Mouse (Mus musculus) ovary, postnatal 10 days (tissue): ENCODE data around the gene Szt2.

Experiments used
- DNase-seq: peaks from one replicate; pipeline ENCODE4 v3.0.0; 2022; ENCODE audit warnings: low spot score

Gene Szt2

GRCm38 (mm10) chr4:118357504-118357903, 51.6 kb downstream of the Szt2 start:
- no peak for DNase-seq

GRCm38 (mm10) chr4:118356738-118357137, 52.3 kb downstream of the Szt2 start:
- DNase-seq, result no peak

DNA sequence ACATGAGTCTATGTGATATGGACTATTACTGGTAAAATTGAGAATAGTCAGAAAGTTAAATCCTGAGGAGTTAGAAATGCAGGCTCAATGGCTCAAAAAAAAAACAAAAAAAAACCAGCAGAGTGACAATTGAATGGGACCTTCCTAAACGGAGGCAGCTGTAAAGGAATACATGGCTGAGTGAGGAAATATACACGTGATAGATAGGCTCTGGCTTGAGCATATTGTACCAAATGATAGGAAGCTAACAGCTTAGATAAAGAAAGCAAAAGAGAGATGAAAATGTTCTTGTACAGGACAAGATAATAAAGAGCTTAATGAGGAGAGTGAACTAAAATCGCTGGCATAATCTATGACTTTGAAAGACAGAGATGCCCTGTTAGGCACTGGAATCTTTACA, 54.8 kb downstream of the Szt2 start:
- DNase-seq, result no peak

DNA sequence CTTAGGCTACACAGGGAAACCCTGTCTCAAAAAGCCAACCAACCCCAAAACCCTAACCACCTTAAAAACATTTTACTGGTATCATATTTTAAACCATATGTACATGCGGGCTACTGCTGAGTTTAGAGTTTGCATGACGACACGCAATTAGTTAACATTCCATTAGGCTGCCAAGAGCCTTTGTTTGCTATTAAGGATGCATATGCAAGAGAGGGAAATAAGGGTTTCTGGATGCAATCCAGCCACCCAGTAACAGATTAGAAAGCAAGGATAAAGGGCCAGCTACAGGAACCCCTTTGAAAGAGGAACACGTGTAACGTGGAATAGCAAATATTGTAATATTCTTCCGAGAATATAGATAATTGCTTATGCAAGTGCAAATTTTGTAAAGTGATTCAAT, 55.4 kb downstream of the Szt2 start:
- no peak for DNase-seq

- no peak for DNase-seq
These were observed 57.2 kb downstream of the Szt2 start for GRCm38 (mm10) chr4:118351828-118352227.

GRCm38 (mm10) chr4:118350864-118351263, 58.2 kb downstream of the Szt2 start:
- no peak for DNase-seq

GRCm38 (mm10) chr4:118347529-118348309, 61.4 kb downstream of the Szt2 start:
- DNase-seq, result no peak

- DNase-seq, result no peak
These were observed 67.6 kb downstream of the Szt2 start for GRCm38 (mm10) chr4:118341447-118341846.

DNA sequence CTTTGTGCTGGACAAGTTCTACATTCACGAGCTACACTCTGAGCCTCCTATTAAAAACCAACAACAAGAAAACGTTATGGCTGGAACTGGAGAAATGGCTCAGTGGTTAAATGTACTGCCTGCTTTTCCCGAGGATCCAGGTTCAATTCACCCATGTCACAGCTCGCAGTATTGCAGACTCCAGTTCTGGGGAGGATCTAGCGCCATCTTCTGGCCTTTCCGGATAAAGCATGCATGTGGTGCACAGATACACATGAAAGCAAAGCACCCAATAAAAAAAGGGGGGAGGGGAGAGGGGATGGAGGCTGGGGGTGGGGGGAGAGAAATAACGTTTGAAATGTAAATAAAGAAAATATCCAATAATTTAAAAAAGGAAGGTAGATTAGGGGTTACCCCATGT, 72.4 kb downstream of the Szt2 start:
- DNase-seq, result no peak

- DNase-seq, result no peak
These were observed 73.1 kb downstream of the Szt2 start for GRCm38 (mm10) chr4:118335991-118336390.

DNA sequence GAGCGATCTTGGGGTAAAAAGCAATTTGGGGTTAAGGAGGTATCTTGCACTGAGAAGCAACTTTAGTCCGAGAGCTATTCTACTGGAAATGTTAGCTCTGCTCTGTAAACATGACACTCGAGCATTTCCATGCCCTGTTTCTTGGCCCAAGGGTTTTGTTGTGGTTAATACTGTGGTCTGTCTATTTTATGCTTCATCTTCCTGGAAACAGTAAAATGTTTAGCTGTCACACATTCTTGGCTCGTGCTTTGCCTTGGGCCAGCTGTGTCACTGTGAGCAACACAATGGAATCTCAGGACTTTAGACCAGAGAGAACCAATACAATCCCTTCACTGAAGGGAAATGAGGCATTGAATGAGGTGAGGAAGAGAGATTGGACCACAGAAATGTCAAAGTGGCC, 77.3 kb downstream of the Szt2 start:
- DNase-seq, result no peak

GRCm38 (mm10) chr4:118326476-118326875, 82.6 kb downstream of the Szt2 start:
- peak; percentile 9 for DNase-seq

- no peak for DNase-seq
These were observed 88.4 kb downstream of the Szt2 start for GRCm38 (mm10) chr4:118320636-118321035.

DNA sequence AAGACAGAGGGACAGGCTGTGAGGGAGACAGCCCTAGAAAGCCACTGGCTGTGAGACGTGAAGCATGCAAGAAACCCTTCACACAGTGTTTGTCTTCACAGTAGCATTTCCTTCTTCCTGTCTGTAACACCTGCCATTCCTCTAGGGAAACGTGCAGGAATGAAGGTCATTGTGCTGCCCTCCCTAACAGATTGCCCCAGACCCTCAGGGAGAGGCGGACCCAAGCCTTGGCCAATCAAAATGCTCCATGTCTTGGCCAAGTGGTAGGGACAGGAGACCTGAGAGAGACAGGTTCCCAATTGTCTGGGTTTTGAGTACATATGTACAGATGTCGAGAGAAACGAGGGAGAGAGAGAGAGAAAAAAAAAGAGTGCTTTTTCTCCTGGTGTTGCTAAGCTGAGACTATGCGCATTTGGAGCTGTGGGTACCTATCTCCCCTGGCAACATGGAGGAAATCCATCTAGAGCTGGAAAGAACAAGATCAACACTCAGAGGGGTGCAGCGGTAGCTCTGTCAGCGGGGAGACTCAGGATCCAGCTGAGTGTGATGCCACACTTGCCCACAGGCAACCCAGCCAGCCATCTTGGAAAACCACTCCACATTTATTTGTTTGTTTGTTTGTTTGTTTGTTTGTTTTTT, 89.2 kb downstream of the Szt2 start:
- DNase-seq, result no peak

- no peak for DNase-seq
These were observed 92.4 kb downstream of the Szt2 start for GRCm38 (mm10) chr4:118316662-118317061.

GRCm38 (mm10) chr4:118315286-118315685, 93.8 kb downstream of the Szt2 start:
- no peak for DNase-seq
